Mouse (Mus musculus) MEL (cell line): ENCODE results near the gene Itpkc. TPM values are rescaled to one million over a fixed set of nuclear protein-coding genes. Genes with fewer than 3 reads are reported as not detected.

ENCODE experiments used
- DNase-seq: peaks from one replicate; pipeline ENCODE4 v3.0.0; 2011; ENCODE audit warnings: low read depth, low spot score
- H3K27ac ChIP-seq: 2 replicates; pipeline ENCODE4 v1.5.1; 2012; ENCODE audit warnings: low read depth, mild to moderate bottlenecking, control low read depth, low read length, moderate library complexity; ENCODE audit not compliant: control insufficient read depth
- H3K27me3 ChIP-seq, 2 experiments: fragments of 150-350 bp in 1 of 2; sonication (generic) in 1 of 2; 2 replicates each; pipeline ENCODE4 v1.6.1; 2012; ENCODE audit warnings: low read length in 2 of 2, mild to moderate bottlenecking in 2 of 2, improper control_type of control experiment in 1 of 2, moderate library complexity in 1 of 2; ENCODE audit not compliant: insufficient read depth in 2 of 2, control insufficient read depth in 1 of 2
- H3K36me3 ChIP-seq, 2 experiments: 2 replicates each; pipeline ENCODE4 v1.6.1; 2012 to 2014; ENCODE audit warnings: low read length in 2 of 2, improper control_type of control experiment in 1 of 2, inconsistent platforms in 1 of 2, mild to moderate bottlenecking in 1 of 2; ENCODE audit not compliant: insufficient read depth in 2 of 2, control insufficient read depth in 1 of 2
- H3K4me1 ChIP-seq, 2 experiments: fragments of 150-350 bp in 1 of 2; sonication (generic) in 1 of 2; 2 replicates each; pipeline ENCODE4 v1.6.1; 2012; ENCODE audit warnings: low read length in 2 of 2, improper control_type of control experiment in 1 of 2, mild to moderate bottlenecking in 1 of 2; ENCODE audit not compliant: insufficient read depth in 2 of 2, control insufficient read depth in 1 of 2
- H3K4me3 ChIP-seq, 2 experiments: fragments of 150-350 bp in 1 of 2; sonication (generic) in 1 of 2; 2 replicates each; pipeline ENCODE4 v1.5.1; 2012; ENCODE audit warnings: low read depth in 2 of 2, low read length in 2 of 2, mild to moderate bottlenecking in 2 of 2, moderate library complexity in 2 of 2, control low read depth in 1 of 2, improper control_type of control experiment in 1 of 2; ENCODE audit not compliant: control insufficient read depth in 1 of 2, insufficient read depth in 1 of 2
- H3K79me2 ChIP-seq: 2 replicates; pipeline ENCODE4 v1.6.1; 2012; ENCODE audit warnings: mild to moderate bottlenecking, low read length, moderate library complexity; ENCODE audit not compliant: control insufficient read depth, poor library complexity, insufficient read depth
- H3K9ac ChIP-seq: 2 replicates; pipeline ENCODE4 v1.6.1; 2012; ENCODE audit warnings: low read depth, mild to moderate bottlenecking, control low read depth, low read length, moderate library complexity; ENCODE audit not compliant: control insufficient read depth, poor library complexity, severe bottlenecking
- H3K9me3 ChIP-seq: fragments of 150-350 bp; sonication (generic); replicated peaks from 2 replicates; pipeline ENCODE4 v1.6.1; 2012; ENCODE audit warnings: mild to moderate bottlenecking, low read length, improper control_type of control experiment, moderate library complexity; ENCODE audit not compliant: insufficient read depth
- BHLHE40 ChIP-seq: IDR thresholded peaks from 2 replicates; pipeline ENCODE4 v1.6.1; 2012; ENCODE audit warnings: low read depth, mild to moderate bottlenecking, inconsistent platforms, low read length, improper control_type of control experiment, borderline replicate concordance
- CHD1 ChIP-seq: IDR thresholded peaks from 2 replicates; pipeline ENCODE4 v1.6.1; 2012; ENCODE audit warnings: low read depth, mild to moderate bottlenecking, inconsistent platforms, low read length, improper control_type of control experiment
- CTCF ChIP-seq, 3 experiments: IDR thresholded peaks in 2 of 3; conservative IDR thresholded peaks in 1 of 3; 2 replicates each; pipeline ENCODE4 v1.5.1; 2011 to 2012; ENCODE audit warnings: low read length in 3 of 3, low read depth in 2 of 3, mild to moderate bottlenecking in 2 of 3, improper control_type of control experiment in 1 of 3, inconsistent platforms in 1 of 3, mixed read lengths in 1 of 3, moderate library complexity in 1 of 3; ENCODE audit not compliant: control insufficient read depth in 1 of 3, insufficient read depth in 1 of 3, poor library complexity in 1 of 3, severe bottlenecking in 1 of 3
- EP300 ChIP-seq, 2 experiments: IDR thresholded peaks; 2 replicates each; pipeline ENCODE4 v1.6.1; 2011; ENCODE audit warnings: improper control_type of control experiment in 2 of 2, low read length in 2 of 2, low read depth in 1 of 2, mild to moderate bottlenecking in 1 of 2
- ETS1 ChIP-seq: IDR thresholded peaks from 2 replicates; pipeline ENCODE4 v1.6.1; 2012; ENCODE audit warnings: low read depth, mild to moderate bottlenecking, inconsistent platforms, low read length, improper control_type of control experiment, moderate library complexity
- GABPA ChIP-seq: IDR thresholded peaks from 2 replicates; pipeline ENCODE4 v1.6.1; 2012; ENCODE audit warnings: low read depth, mild to moderate bottlenecking, inconsistent platforms, low read length, improper control_type of control experiment, moderate library complexity
- JUND ChIP-seq: IDR thresholded peaks from 2 replicates; pipeline ENCODE4 v1.6.1; 2011; ENCODE audit warnings: low read depth, mild to moderate bottlenecking, improper control_type of control experiment, low read length
- KAT2A ChIP-seq: conservative IDR thresholded peaks from 2 replicates; pipeline ENCODE4 v1.6.1; 2012; ENCODE audit warnings: low read depth, low read length, improper control_type of control experiment, inconsistent platforms
- MAFK ChIP-seq: IDR thresholded peaks from 2 replicates; pipeline ENCODE4 v1.6.1; 2011; ENCODE audit warnings: low read depth, mild to moderate bottlenecking, low read length, improper control_type of control experiment, borderline replicate concordance
- MAX ChIP-seq: IDR thresholded peaks from 2 replicates; pipeline ENCODE4 v1.6.1; 2011; ENCODE audit warnings: low read length, improper control_type of control experiment
- MAZ ChIP-seq: IDR thresholded peaks from 2 replicates; pipeline ENCODE4 v1.6.1; 2012; ENCODE audit warnings: low read depth, mild to moderate bottlenecking, inconsistent platforms, low read length, improper control_type of control experiment
- MEF2A ChIP-seq: IDR thresholded peaks from 2 replicates; pipeline ENCODE4 v1.6.1; 2014; ENCODE audit warnings: low read depth, mild to moderate bottlenecking, inconsistent platforms, low read length, improper control_type of control experiment; ENCODE audit not compliant: poor library complexity, insufficient replicate concordance, severe bottlenecking; ENCODE audit errors: extremely low read depth
- MXI1 ChIP-seq: IDR thresholded peaks from 2 replicates; pipeline ENCODE4 v1.6.1; 2011; ENCODE audit warnings: mild to moderate bottlenecking, low read depth, low read length, improper control_type of control experiment
- MYB ChIP-seq: IDR thresholded peaks from 2 replicates; pipeline ENCODE4 v1.6.1; 2011; ENCODE audit warnings: mild to moderate bottlenecking, low read depth, low read length, improper control_type of control experiment
- MYC ChIP-seq: IDR thresholded peaks from 2 replicates; pipeline ENCODE4 v1.6.1; 2011; ENCODE audit warnings: low read depth, mild to moderate bottlenecking, low read length, improper control_type of control experiment, moderate library complexity
- NRF1 ChIP-seq: IDR thresholded peaks from 2 replicates; pipeline ENCODE4 v1.6.1; 2014; ENCODE audit warnings: low read depth, mild to moderate bottlenecking, inconsistent platforms, low read length, improper control_type of control experiment, moderate library complexity; ENCODE audit not compliant: poor library complexity, insufficient read depth, severe bottlenecking
- POLR2A ChIP-seq, 2 experiments: IDR thresholded peaks; 2 replicates each; pipeline ENCODE4 v1.6.1; 2011 to 2012; ENCODE audit warnings: low read length in 2 of 2, mild to moderate bottlenecking in 2 of 2, control low read depth in 1 of 2, improper control_type of control experiment in 1 of 2, low read depth in 1 of 2, moderate library complexity in 1 of 2; ENCODE audit not compliant: control insufficient read depth in 1 of 2, insufficient read depth in 1 of 2, poor library complexity in 1 of 2
- POLR2AphosphoS5 ChIP-seq: IDR thresholded peaks from 2 replicates; pipeline ENCODE4 v1.6.1; 2012; ENCODE audit warnings: low read depth, borderline replicate concordance, mild to moderate bottlenecking, inconsistent platforms, low read length, moderate library complexity, mixed read lengths
- RCOR1 ChIP-seq: IDR thresholded peaks from 2 replicates; pipeline ENCODE4 v1.6.1; 2012; ENCODE audit warnings: low read depth, mild to moderate bottlenecking, inconsistent platforms, low read length, improper control_type of control experiment
- SMC3 ChIP-seq: IDR thresholded peaks from 2 replicates; pipeline ENCODE4 v1.6.1; 2011; ENCODE audit warnings: low read depth, low read length, improper control_type of control experiment
- TAL1 ChIP-seq: IDR thresholded peaks from 2 replicates; pipeline ENCODE4 v1.6.1; 2012; ENCODE audit warnings: mild to moderate bottlenecking, inconsistent platforms, low read length, moderate library complexity, mixed read lengths
- TCF12 ChIP-seq: IDR thresholded peaks from 2 replicates; pipeline ENCODE4 v1.6.1; 2014; ENCODE audit warnings: low read depth, mild to moderate bottlenecking, inconsistent platforms, low read length, improper control_type of control experiment, moderate library complexity
- USF1 ChIP-seq: IDR thresholded peaks from 2 replicates; pipeline ENCODE4 v1.6.1; 2014; ENCODE audit warnings: low read depth, mild to moderate bottlenecking, inconsistent platforms, low read length, improper control_type of control experiment, moderate library complexity
- ZC3H11A ChIP-seq: IDR thresholded peaks from 2 replicates; pipeline ENCODE4 v1.6.1; 2012; ENCODE audit warnings: low read depth, mild to moderate bottlenecking, inconsistent platforms, low read length, improper control_type of control experiment
- ZKSCAN1 ChIP-seq: IDR thresholded peaks from 2 replicates; pipeline ENCODE4 v1.6.1; 2012; ENCODE audit warnings: low read depth, mild to moderate bottlenecking, inconsistent platforms, low read length, improper control_type of control experiment, moderate library complexity
- ZMIZ1 ChIP-seq: IDR thresholded peaks from 2 replicates; pipeline ENCODE4 v1.6.1; 2012; ENCODE audit warnings: low read depth, mild to moderate bottlenecking, inconsistent platforms, low read length, improper control_type of control experiment, moderate library complexity
- ZNF384 ChIP-seq: IDR thresholded peaks from 2 replicates; pipeline ENCODE4 v1.6.1; 2012; ENCODE audit warnings: low read depth, mild to moderate bottlenecking, inconsistent platforms, low read length, improper control_type of control experiment
- polyA plus RNA-seq, 2 experiments: library from polyadenylated mRNA; stranded (reverse) in 1 of 2; unstranded in 1 of 2; fragments of >175 nt in 1 of 2; fragments of >200 nt in 1 of 2; gene quantifications; 2 replicates each; pipeline versions ENCODE4 v1.2.1 to v1.2.4; 2012; ENCODE audit warnings: low replicate concordance in 2 of 2, low read depth in 1 of 2; ENCODE audit not compliant: insufficient read length in 2 of 2, insufficient read depth in 1 of 2, missing spikeins in 1 of 2
- total RNA-seq: library from RNA; depleted of rRNA; stranded (reverse); fragments of 300-350 nt; gene quantifications from 2 replicates; pipeline ENCODE4 v1.2.3, GENCODE M21; 2012

The Itpkc gene
- total and polyA plus RNA-seq, 3 experiments: 6.3 to 6.8 TPM; not detected in 1

DNA sequence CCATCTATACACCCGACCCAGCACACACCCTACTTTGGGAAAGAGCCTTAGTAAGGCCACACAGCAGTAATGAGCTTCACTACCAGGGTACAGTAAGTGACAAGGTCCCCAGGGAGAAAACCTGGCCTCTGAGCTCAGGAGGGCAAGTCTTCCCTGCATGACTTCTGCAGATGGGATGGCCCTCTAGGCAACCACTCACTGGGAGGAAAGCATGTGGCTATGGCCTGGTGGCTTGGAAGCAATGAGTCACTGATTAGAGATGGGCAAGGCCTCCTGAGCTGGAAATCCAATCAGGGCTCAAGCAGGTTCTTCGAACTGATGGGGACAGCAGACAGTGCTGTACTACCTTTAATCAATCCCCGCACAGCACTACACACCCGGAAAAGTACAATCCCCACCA is 66.7 kb downstream of the Itpkc start:
- peaks cover 11% of the 10 kb centered on the region for H3K79me2 ChIP-seq
- DNase-seq: no peak
- no peaks in the 10 kb centered on the region for H3K9me3 ChIP-seq
- no peaks in the 10 kb centered on the region for H3K4me1 ChIP-seq
- TF ChIP-seq MAX: no peak
- TF ChIP-seq ZMIZ1: no peak
- no peak for TF ChIP-seq RCOR1
- TF ChIP-seq CTCF (IDR thresholded peaks at IDR 0.05 in 2 of 3, conservative IDR thresholded peaks at IDR 0.05 in 1 of 3; ENCODE audit: control insufficient read depth in 1 of 3, insufficient read depth in 1 of 3, low read depth in 2 of 3, low read length in 3 of 3, poor library complexity in 1 of 3, severe bottlenecking in 1 of 3): no peak
- TF ChIP-seq JUND: no peak
- TF ChIP-seq EP300 (IDR thresholded peaks at IDR 0.05; ENCODE audit: low read depth in 1 of 2, low read length in 2 of 2): no peak
- TF ChIP-seq MAFK: no peak
- TF ChIP-seq MAZ: no peak
- no peak for TF ChIP-seq USF1
- TF ChIP-seq MYB: no peak
- no peak for TF ChIP-seq POLR2AphosphoS5
- no peak for TF ChIP-seq NRF1
- TF ChIP-seq ZC3H11A: no peak
- TF ChIP-seq MEF2A: no peak
- H3K36me3 ChIP-seq: peaks cover 0 to 2% of the 10 kb centered on the region in 2 experiments; a peak in 1 of 4 replicates
- H3K9ac ChIP-seq: no peak overlapping the region
- no peak overlapping the region for H3K27ac ChIP-seq
- no peaks in the 10 kb centered on the region for H3K27me3 ChIP-seq
- H3K4me3 ChIP-seq: no peak overlapping the region

DNA sequence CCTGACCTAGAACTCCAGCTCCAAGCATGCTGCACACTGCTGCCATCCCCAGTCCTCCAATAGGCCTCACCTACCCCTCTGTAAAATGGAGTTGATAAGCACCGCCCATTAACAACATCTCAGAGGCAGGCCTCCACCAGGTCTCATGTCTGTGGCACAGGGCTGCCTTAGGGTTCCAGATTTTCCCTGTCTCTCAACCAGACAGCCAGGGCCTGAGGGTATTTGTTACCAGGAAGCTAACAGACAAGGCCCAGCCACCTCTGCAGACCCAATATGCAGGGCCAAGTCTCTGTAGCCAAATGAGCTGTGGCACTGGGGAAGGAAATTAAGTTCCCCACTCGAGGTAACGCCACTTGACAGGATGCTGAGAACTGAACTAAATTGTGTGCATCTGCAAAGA is 67.5 kb downstream of the Itpkc start:
- TF ChIP-seq POLR2A (IDR thresholded peaks at IDR 0.05; ENCODE audit: control insufficient read depth in 1 of 2, insufficient read depth in 1 of 2, low read depth in 1 of 2, low read length in 2 of 2, poor library complexity in 1 of 2) (0 out of 4 replicates have a peak, but pooled peaks of 1 of the 2 experiments have one; percentile 13), MAFK (no peak), RCOR1 (no peak)

DNA sequence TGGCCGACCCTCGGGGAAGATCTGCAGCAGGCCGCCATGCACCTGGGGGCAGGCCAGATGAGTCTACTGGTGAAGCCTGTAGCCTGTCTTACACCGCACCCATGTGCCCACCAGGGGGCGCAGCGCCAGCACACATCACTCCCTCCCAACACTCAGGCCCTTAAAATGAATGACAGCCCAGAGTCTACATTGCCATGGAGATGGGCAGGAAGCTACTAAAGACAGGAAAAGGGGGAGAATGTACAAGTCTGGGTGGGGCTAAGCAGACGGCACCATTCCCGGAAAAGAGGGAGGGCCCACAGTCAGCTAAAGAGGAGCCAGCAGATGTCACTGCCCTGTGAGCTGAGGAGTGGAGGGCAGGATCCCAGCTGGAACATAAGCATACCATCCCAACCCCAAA is 68.6 kb downstream of the Itpkc start:
- no peak overlapping the region for H3K9ac ChIP-seq
- no peaks in the 10 kb centered on the region for H3K27me3 ChIP-seq
- DNase-seq: peak; percentile 84
- no peaks in the 10 kb centered on the region for H3K9me3 ChIP-seq
- no peak overlapping the region for H3K27ac ChIP-seq
- H3K79me2 ChIP-seq: peaks cover 1% of the 10 kb centered on the region; the same call in 1 of the 2 replicates
- H3K4me1 ChIP-seq: no peaks in the 10 kb centered on the region
- no peak overlapping the region for H3K4me3 ChIP-seq
- H3K36me3 ChIP-seq: no peaks in the 10 kb centered on the region
- no peak for TF ChIP-seq BHLHE40
- no peak for TF ChIP-seq CHD1
- no peak for TF ChIP-seq MAFK
- no peak for TF ChIP-seq GABPA
- no peak for TF ChIP-seq TCF12
- TF ChIP-seq TAL1: no peak
- TF ChIP-seq KAT2A: no peak
- TF ChIP-seq USF1: no peak
- no peak for TF ChIP-seq JUND
- TF ChIP-seq MYC: peak; percentile 69; the same call in 1 of the 2 replicates
- TF ChIP-seq SMC3: peak; percentile 85
- no peak for TF ChIP-seq MXI1
- no peak for TF ChIP-seq ZKSCAN1
- TF ChIP-seq ETS1: no peak
- no peak for TF ChIP-seq ZNF384
- no peak for TF ChIP-seq MYB

More for the DNA sequence above, 67.5 kb downstream of the Itpkc start:
- no peak overlapping the region for H3K9ac ChIP-seq
- H3K79me2 ChIP-seq: peaks cover 7% of the 10 kb centered on the region
- DNase-seq: no peak
- no peaks in the 10 kb centered on the region for H3K9me3 ChIP-seq
- H3K4me3 ChIP-seq: no peak overlapping the region
- no peak overlapping the region for H3K27ac ChIP-seq
- H3K27me3 ChIP-seq: no peaks in the 10 kb centered on the region
- no peaks in the 10 kb centered on the region for H3K4me1 ChIP-seq
- H3K36me3 ChIP-seq: peaks cover 0 to 2% of the 10 kb centered on the region in 2 experiments; a peak in 1 of 4 replicates
